Mouse (Mus musculus): ENCODE results near the gene Isg20l2. TPM values are rescaled to one million over a fixed set of nuclear protein-coding genes. Genes with fewer than 3 reads are reported as not detected.
A peak's percentile ranks its signal among the peaks of the same experiment; 100 is the strongest.

Gene Isg20l2
- total and polyA plus RNA-seq, 3 experiments: 6.2 to 10.9 (median 10.6) TPM

DNA sequence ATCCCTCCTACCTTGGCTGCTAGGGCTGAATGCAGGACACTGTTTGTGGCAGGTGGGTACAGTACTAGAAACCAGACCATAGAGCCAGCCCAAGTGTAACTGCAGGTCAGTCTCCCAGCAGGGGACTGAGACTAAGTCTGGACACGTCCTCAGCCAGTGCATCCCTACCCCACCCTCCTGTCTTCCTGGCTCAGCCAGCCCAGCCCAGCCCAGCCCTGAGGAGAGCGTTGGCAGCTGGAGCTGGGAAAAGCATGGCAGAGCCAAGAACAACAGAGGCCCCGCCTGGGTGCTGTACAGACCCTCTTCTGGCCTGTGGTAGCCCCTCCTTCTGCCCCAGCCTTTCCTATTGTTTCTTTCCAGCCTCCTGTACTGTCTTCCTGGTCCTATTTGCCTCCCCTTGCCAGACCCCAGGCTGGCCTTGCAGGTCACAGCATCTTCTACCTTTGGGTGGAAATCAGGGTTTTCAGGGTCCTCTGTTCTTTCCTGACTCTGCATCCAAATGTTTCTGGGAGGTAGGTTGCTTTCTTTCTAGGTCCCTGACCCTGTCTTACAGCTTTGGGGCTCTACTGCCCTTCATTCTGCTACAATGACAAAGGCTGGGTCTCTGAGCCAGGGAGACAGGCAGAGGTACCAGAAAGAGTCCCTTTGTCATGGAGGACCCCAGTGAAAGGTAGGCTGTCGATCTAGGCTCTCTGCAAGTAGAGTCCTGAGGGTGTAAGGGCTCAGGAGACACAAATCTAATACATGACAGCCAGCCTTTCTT is 14.9 kb downstream of the Isg20l2 start:
- no peak overlapping the region for H3K4me3 ChIP-seq
- intact Hi-C loops (cut with DNase I): no loop called here
- no peak overlapping the region for H3K27ac ChIP-seq
- 18% methylated on average over 4 of the region's 4 CpGs for WGBS
- no peak for TF ChIP-seq CTCF (IDR thresholded peaks at IDR 0.05)
- TF ChIP-seq POLR2A (IDR thresholded peaks at IDR 0.05; ENCODE audit: insufficient read depth, low read depth, low read length): no peak
- H3K79me2 ChIP-seq (replicated peaks; ENCODE audit: control insufficient read depth, insufficient read depth, low read length): no peaks in the 10 kb centered on the region
- peaks cover 5% of the 10 kb centered on the region for H3K4me1 ChIP-seq (ENCODE audit: control insufficient read depth, insufficient read depth, low read length)
- peak in 1 of 2 experiments; percentile 55 for DNase-seq
- H3K36me3 ChIP-seq (ENCODE audit: control insufficient read depth, insufficient read depth, low read length): no peaks in the 10 kb centered on the region
- peaks cover 6% of the 10 kb centered on the region; the same call in 1 of the 2 replicates for H3K27me3 ChIP-seq (ENCODE audit: control insufficient read depth, insufficient read depth, low read length)
- H3K9ac ChIP-seq (ENCODE audit: low read depth, low read length): no peak overlapping the region

DNA sequence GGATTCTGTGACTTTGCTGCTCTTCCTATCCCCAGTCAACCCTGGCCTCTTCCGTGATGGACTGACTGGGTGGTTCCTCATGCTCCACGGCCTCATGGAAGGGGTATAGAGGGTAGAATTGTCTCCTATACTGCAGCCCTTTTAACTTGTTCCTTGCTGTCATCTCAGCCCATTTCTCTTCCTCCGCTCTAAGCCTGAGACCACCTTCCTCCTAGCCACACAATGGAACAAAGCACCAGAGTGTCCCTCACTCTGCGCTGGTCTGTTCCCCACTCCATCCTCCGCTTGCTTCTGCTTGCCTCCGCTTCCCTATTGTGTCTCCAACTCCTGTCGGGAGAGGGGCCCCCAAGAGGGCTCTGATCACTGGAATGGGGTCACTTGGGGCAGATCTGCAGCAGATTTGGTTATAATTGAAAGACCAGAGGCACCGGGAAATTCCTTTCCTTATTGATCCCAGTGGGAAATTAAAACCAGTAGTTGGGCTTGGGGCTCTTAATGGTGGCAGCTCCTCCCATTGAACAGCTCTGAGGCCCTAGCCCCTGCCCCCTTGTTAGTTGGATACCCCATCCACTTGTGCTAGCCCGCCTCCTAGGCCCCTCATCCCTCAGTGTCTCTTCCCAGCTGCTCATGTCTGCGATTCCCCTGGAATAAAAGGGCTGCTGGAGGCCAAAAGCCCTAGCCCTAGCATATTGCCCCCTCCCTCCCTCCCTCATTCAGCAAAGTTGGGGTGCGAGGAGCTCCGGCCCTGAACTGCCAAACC is 15.8 kb downstream of the Isg20l2 start:
- TF ChIP-seq POLR2A (IDR thresholded peaks at IDR 0.05; ENCODE audit: insufficient read depth, low read depth, low read length) (no peak), CTCF (IDR thresholded peaks at IDR 0.05) (no peak), EP300 (IDR thresholded peaks at IDR 0.05; ENCODE audit: insufficient read depth, low read depth, low read length) (no peak)

DNA sequence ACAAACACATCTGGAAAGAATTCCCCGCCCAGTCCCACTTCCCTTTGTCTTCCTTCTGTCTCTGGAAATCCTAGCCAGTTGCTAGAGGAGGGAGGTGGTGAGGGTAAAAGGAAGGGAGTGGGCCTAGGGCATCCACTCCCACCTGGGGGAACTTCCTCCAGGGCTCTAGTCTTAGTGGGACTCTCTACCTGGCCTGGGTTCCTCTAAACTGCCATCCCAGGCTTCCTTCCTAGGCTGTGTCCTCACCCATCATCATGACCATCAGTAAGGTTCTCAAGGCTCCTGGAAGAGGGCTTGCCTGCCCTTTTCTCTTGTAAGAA is 16.4 kb downstream of the Isg20l2 start:
- no peak for DNase-seq
- TF ChIP-seq EP300 (IDR thresholded peaks at IDR 0.05; ENCODE audit: insufficient read depth, low read depth, low read length): no peak
- TF ChIP-seq CTCF (IDR thresholded peaks at IDR 0.05): no peak
- no peak for TF ChIP-seq POLR2A (IDR thresholded peaks at IDR 0.05; ENCODE audit: insufficient read depth, low read depth, low read length)
- no peak overlapping the region for H3K9ac ChIP-seq (ENCODE audit: low read depth, low read length)
- no peaks in the 10 kb centered on the region for H3K36me3 ChIP-seq (ENCODE audit: control insufficient read depth, insufficient read depth, low read length)
- H3K27me3 ChIP-seq (ENCODE audit: control insufficient read depth, insufficient read depth, low read length): peaks cover 9% of the 10 kb centered on the region
- H3K4me1 ChIP-seq (ENCODE audit: control insufficient read depth, insufficient read depth, low read length): peaks cover 5% of the 10 kb centered on the region
- H3K79me2 ChIP-seq (replicated peaks; ENCODE audit: control insufficient read depth, insufficient read depth, low read length): no peaks in the 10 kb centered on the region
- intact Hi-C loops (cut with DNase I): no loop called here
- no peak overlapping the region for H3K27ac ChIP-seq
- no peak overlapping the region for H3K4me3 ChIP-seq
- 40% methylated on average over 1 of the region's 1 CpGs for WGBS

More for the DNA sequence above, 15.8 kb downstream of the Isg20l2 start:
- 51% methylated on average over 12 of the region's 12 CpGs for WGBS
- DNase-seq: no peak
- peaks cover 5% of the 10 kb centered on the region for H3K4me1 ChIP-seq (ENCODE audit: control insufficient read depth, insufficient read depth, low read length)
- no peak overlapping the region for H3K27ac ChIP-seq
- H3K79me2 ChIP-seq (replicated peaks; ENCODE audit: control insufficient read depth, insufficient read depth, low read length): no peaks in the 10 kb centered on the region
- intact Hi-C loops (cut with DNase I): no loop called here
- no peak overlapping the region for H3K9ac ChIP-seq (ENCODE audit: low read depth, low read length)
- H3K27me3 ChIP-seq (ENCODE audit: control insufficient read depth, insufficient read depth, low read length): peaks cover 8% of the 10 kb centered on the region; the same call in 1 of the 2 replicates
- H3K4me3 ChIP-seq: no peak overlapping the region
- no peaks in the 10 kb centered on the region for H3K36me3 ChIP-seq (ENCODE audit: control insufficient read depth, insufficient read depth, low read length)

DNA sequence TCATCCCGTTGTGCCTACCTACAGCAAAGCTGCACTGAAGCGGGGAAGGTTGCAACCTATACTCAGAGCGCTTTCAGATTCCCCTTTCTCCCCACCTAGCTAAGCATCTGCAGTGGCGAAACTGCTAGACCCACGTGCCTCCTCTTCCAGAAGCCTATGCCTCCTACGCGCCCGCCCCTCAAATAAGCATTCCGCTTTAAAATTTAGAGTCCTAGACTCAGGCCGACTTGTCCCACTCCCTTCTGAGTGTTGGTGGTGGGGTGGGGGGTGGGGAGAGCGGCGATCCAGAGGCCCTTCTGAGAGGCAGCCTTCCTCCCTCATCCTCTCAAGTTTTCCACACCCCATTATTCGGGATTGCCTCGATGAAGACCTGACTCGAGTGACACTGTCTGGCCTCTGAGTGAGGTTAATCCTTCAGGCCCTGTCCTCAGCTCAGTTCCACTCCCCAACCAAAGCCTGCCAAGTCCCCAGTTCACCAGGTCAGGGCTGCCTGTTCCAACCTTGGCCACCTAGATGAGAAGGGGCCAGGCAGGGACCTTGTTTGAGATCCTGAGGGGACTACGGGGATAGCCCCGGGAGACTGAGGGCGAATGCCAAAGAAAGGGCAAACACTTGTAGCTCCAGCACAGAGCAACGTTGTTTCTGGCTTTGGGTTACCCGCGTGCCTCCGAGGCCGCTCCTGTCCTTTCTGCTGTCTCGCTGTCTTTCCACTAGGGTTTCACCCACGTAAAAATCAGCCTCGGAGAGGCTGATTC is 17.1 kb downstream of the Isg20l2 start:
- TF ChIP-seq CTCF (IDR thresholded peaks at IDR 0.05) (no peak), POLR2A (IDR thresholded peaks at IDR 0.05; ENCODE audit: insufficient read depth, low read depth, low read length) (no peak), EP300 (IDR thresholded peaks at IDR 0.05; ENCODE audit: insufficient read depth, low read depth, low read length) (no peak)
- intact Hi-C loops (cut with DNase I): no loop called here

DNA sequence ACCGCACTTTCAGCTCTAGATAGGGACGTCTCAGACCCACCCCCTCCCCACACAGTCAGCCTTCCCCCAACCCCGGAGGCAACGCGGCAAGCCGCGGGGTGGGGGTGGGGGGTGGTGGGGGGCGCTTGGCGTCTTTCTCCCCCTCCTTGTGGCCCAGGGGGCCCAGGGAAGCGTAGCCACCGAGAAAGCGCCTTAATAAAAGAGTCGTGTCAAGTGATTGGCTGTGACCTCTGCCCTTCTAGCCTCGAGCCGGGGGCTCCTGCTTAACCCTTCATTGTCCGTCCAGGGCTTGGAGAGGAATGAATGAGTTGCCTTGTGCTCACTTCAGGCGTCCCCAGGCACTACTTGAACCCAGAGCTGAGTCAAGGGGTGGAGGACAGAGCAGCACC is 17.7 kb downstream of the Isg20l2 start:
- DNase-seq: no peak
- Histone ChIP-seq H3K79me2 (replicated peaks; ENCODE audit: control insufficient read depth, insufficient read depth, low read length) (no peaks in the 10 kb centered on the region), H3K36me3 (ENCODE audit: control insufficient read depth, insufficient read depth, low read length) (no peaks in the 10 kb centered on the region), H3K4me1 (ENCODE audit: control insufficient read depth, insufficient read depth, low read length) (peaks cover 5% of the 10 kb centered on the region), H3K4me3 (no peak overlapping the region), H3K27ac (no peak overlapping the region), H3K9ac (ENCODE audit: low read depth, low read length) (no peak overlapping the region), H3K27me3 (ENCODE audit: control insufficient read depth, insufficient read depth, low read length) (peaks cover 10% of the 10 kb centered on the region)
- TF ChIP-seq EP300 (IDR thresholded peaks at IDR 0.05; ENCODE audit: insufficient read depth, low read depth, low read length) (no peak), CTCF (IDR thresholded peaks at IDR 0.05) (no peak), POLR2A (IDR thresholded peaks at IDR 0.05; ENCODE audit: insufficient read depth, low read depth, low read length) (no peak)
- 2% methylated on average over 17 of the region's 17 CpGs for WGBS
- intact Hi-C loops (cut with DNase I): no loop called here

More for the DNA sequence above, 17.1 kb downstream of the Isg20l2 start:
- peaks cover 5% of the 10 kb centered on the region for H3K4me1 ChIP-seq (ENCODE audit: control insufficient read depth, insufficient read depth, low read length)
- no peak overlapping the region for H3K4me3 ChIP-seq
- 16% methylated on average over 26 of the region's 26 CpGs for WGBS
- H3K27ac ChIP-seq: no peak overlapping the region
- DNase-seq: no peak
- no peaks in the 10 kb centered on the region for H3K79me2 ChIP-seq (replicated peaks; ENCODE audit: control insufficient read depth, insufficient read depth, low read length)
- H3K9ac ChIP-seq (ENCODE audit: low read depth, low read length): no peak overlapping the region
- H3K27me3 ChIP-seq (ENCODE audit: control insufficient read depth, insufficient read depth, low read length): peaks cover 10% of the 10 kb centered on the region
- no peaks in the 10 kb centered on the region for H3K36me3 ChIP-seq (ENCODE audit: control insufficient read depth, insufficient read depth, low read length)

Measured in heart, adult 2 months (tissue).